8 mouse cellular contexts compared by ENCODE assay signal in genomic region chr7:89339142-89339435, GRCm38 (mm10).
DNase-seq lines count a peak whose midpoint lies in the region; ATAC-seq and TF ChIP-seq lines count a peak whose summit lies in the region.

No protein-coding gene starts in this region.

- H3K9me3 ChIP-seq in forebrain, embryonic 13.5 days (replicated peaks), result no peaks in the 10 kb centered on the region
- H3K9me3 ChIP-seq in liver, embryonic 14.5 days (ENCODE audit: control insufficient read depth, low read length), result no peaks in the 10 kb centered on the region

- peak; percentile 45; the same call in 1 of the 2 replicates for ATAC-seq in cerebellum, adult (ENCODE audit: insufficient number of reproducible peaks, low FRiP score, low TSS enrichment)
- ATAC-seq in forebrain, embryonic 13.5 days, result peak; percentile 75
- ATAC-seq in liver, embryonic 14.5 days (ENCODE audit: insufficient read depth), result peak; percentile 83

- no peaks in the 10 kb centered on the region for H3K36me3 ChIP-seq in C2C12 (ENCODE audit: control insufficient read depth, insufficient read depth)
- H3K36me3 ChIP-seq in forebrain, embryonic 13.5 days (ENCODE audit: poor library complexity, severe bottlenecking), result no peaks in the 10 kb centered on the region
- no peaks in the 10 kb centered on the region for H3K36me3 ChIP-seq in liver, embryonic 14.5 days (replicated peaks; ENCODE audit: control insufficient read depth, insufficient read depth, low read depth)

- peaks cover 31% of the 10 kb centered on the region for H3K79me2 ChIP-seq in C2C12 (ENCODE audit: control insufficient read depth, insufficient read depth)

- peaks cover 8% of the 10 kb centered on the region for H3K79me3 ChIP-seq in C2C12 (ENCODE audit: low read depth)

- H3ac ChIP-seq in C2C12 (ENCODE audit: control insufficient read depth, insufficient read length, low read depth), result peak overlapping the region; percentile 60

- no peak overlapping the region for H3K4me3 ChIP-seq in C2C12 (ENCODE audit: insufficient read depth, poor library complexity, severe bottlenecking)
- H3K4me3 ChIP-seq in forebrain, embryonic 13.5 days, result peak overlapping the region; percentile 95
- H3K4me3 ChIP-seq in liver, embryonic 14.5 days (ENCODE audit: insufficient read depth in 1 of 2, low read depth in 2 of 2, low read length in 2 of 2), result peak overlapping the region; percentile 84 to 89

- no peak for DNase-seq in cerebellum, adult 11 months
- DNase-seq in liver, embryonic 14.5 days (ENCODE audit: low read depth in 3 of 3, low spot score in 3 of 3), result peak in 2 of 3 experiments; percentile 34 to 42
- no peak for DNase-seq in embryo, embryonic 11 days
- DNase-seq in spleen, adult 12 weeks (ENCODE audit: low spot score), result no peak
- DNase-seq in adrenal gland, adult (ENCODE audit: inconsistent age in 2 of 2, low spot score in 1 of 2), result no peak

- no peak for TF ChIP-seq EP300 in liver, embryonic 14.5 days (IDR thresholded peaks at IDR 0.05; ENCODE audit: low read depth)

- peak overlapping the region; percentile 48 for H3K27ac ChIP-seq in forebrain, embryonic 13.5 days
- no peak overlapping the region for H3K27ac ChIP-seq in liver, embryonic 14.5 days

- no peak for TF ChIP-seq CTCF in C2C12 (IDR thresholded peaks at IDR 0.05; ENCODE audit: control insufficient read depth, insufficient read depth, insufficient read length)
- no peak for TF ChIP-seq CTCF in liver, embryonic 14.5 days (IDR thresholded peaks at IDR 0.05; ENCODE audit: low read depth)

- no peaks in the 10 kb centered on the region for H3K27me3 ChIP-seq in C2C12 (ENCODE audit: control insufficient read depth, insufficient read depth, insufficient read length)
- no peaks in the 10 kb centered on the region for H3K27me3 ChIP-seq in forebrain, embryonic 13.5 days
- H3K27me3 ChIP-seq in liver, embryonic 14.5 days (ENCODE audit: control insufficient read depth, insufficient read depth, low read length), result no peaks in the 10 kb centered on the region

- H3K4me2 ChIP-seq in forebrain, embryonic 13.5 days, result peak overlapping the region; percentile 92
- peak overlapping the region; percentile 88 for H3K4me2 ChIP-seq in liver, embryonic 14.5 days (ENCODE audit: low read depth)

- peak overlapping the region; percentile 96 for H3K9ac ChIP-seq in forebrain, embryonic 13.5 days
- peak overlapping the region; percentile 67 for H3K9ac ChIP-seq in liver, embryonic 14.5 days (replicated peaks)

- H3K4me1 ChIP-seq in forebrain, embryonic 13.5 days, result peaks cover 33% of the 10 kb centered on the region
- H3K4me1 ChIP-seq in liver, embryonic 14.5 days (replicated peaks; ENCODE audit: control insufficient read depth in 2 of 2, insufficient read depth in 2 of 2, low read length in 1 of 2), result peaks cover 9 to 13% of the 10 kb centered on the region in 2 experiments

TF ChIP-seq in C2C12, 6 proteins besides CTCF, POLR2A, EP300 and RAD21:
- no peak for TF ChIP-seq FOSL1 (IDR thresholded peaks at IDR 0.05; ENCODE audit: insufficient read depth, low read length, poor library complexity, severe bottlenecking)
- TF ChIP-seq MYOG (IDR thresholded peaks at IDR 0.05; ENCODE audit: control insufficient read depth, extremely low read depth, insufficient read length), result no peak
- TF ChIP-seq MYOD1 (IDR thresholded peaks at IDR 0.05; ENCODE audit: control insufficient read depth, insufficient read length, low read depth), result no peak
- no peak for TF ChIP-seq CEBPB (IDR thresholded peaks at IDR 0.05; ENCODE audit: low read depth)
- TF ChIP-seq USF1 (IDR thresholded peaks at IDR 0.05; ENCODE audit: low read depth), result no peak
- TF ChIP-seq MAX (IDR thresholded peaks at IDR 0.05), result no peak
TF ChIP-seq in C2C12: peak in this region for 0.

Comparison
In these comparisons a context has a peak if more than half of its experiments do, and no peak if none do; other contexts are left out.
1. DNase-seq: peak in liver, embryonic 14.5 days (2 of 3); none in cerebellum, adult 11 months (single experiment), embryo, embryonic 11 days (single experiment), spleen, adult 12 weeks (single experiment) and adrenal gland, adult (0 of 2).
2. Peak in every context shown above with its lines, with median percentiles within 50 percentile points of each other: ATAC-seq.